Mouse (Mus musculus) liver, postnatal 0 days (tissue): Measurements from ENCODE around the gene Cyb5b. TPM values are rescaled to one million over a fixed set of nuclear protein-coding genes. Genes with fewer than 3 reads are reported as not detected.

Source experiments
- ATAC-seq: fragments of 200-750 bp; cut with Nextera tagmentation; 2 replicates; pipeline ENCODE4 v1.8.0; 2017; ENCODE audit warnings: mild to moderate bottlenecking, moderate library complexity
- DNase-seq: peaks from one replicate; pipeline ENCODE4 v3.0.0-alpha.2; 2016
- H3K27ac ChIP-seq: fragments of 300-500 bp; sonication (generic); 2 replicates; pipeline ENCODE4 v1.5.1; 2014; ENCODE audit warnings: antibody characterized with exemption, moderate library complexity, mild to moderate bottlenecking, low read depth
- H3K27me3 ChIP-seq: fragments of 300-500 bp; sonication (generic); 2 replicates; pipeline ENCODE4 v1.6.1; 2014; ENCODE audit warnings: low read length, control low read depth, mixed read lengths; ENCODE audit not compliant: insufficient read depth
- H3K36me3 ChIP-seq: fragments of 300-500 bp; sonication (generic); replicated peaks from 2 replicates; pipeline ENCODE4 v1.6.1; 2014; ENCODE audit warnings: mild to moderate bottlenecking, control low read depth, low read length, moderate library complexity, mixed read lengths; ENCODE audit not compliant: insufficient read depth
- H3K4me1 ChIP-seq: fragments of 300-500 bp; sonication (generic); 2 replicates; pipeline ENCODE4 v1.6.1; 2014; ENCODE audit warnings: antibody characterized with exemption, mild to moderate bottlenecking, control low read depth; ENCODE audit not compliant: insufficient read depth
- H3K4me2 ChIP-seq: fragments of 300-500 bp; sonication (generic); 2 replicates; pipeline ENCODE4 v1.6.1; 2014; ENCODE audit warnings: low read depth, mild to moderate bottlenecking, low read length, moderate library complexity, mixed read lengths
- H3K4me3 ChIP-seq: fragments of 300-500 bp; sonication (generic); 2 replicates; pipeline ENCODE4 v1.5.1; 2014; ENCODE audit warnings: low read depth, low read length
- H3K9ac ChIP-seq: fragments of 300-500 bp; sonication (generic); replicated peaks from 2 replicates; pipeline ENCODE4 v1.6.1; 2014; ENCODE audit warnings: mild to moderate bottlenecking, moderate library complexity
- H3K9me3 ChIP-seq: fragments of 300-500 bp; sonication (generic); 2 replicates; pipeline ENCODE4 v1.6.1; 2016; ENCODE audit warnings: mild to moderate bottlenecking, control low read depth, low read length, mixed read lengths
- CTCF ChIP-seq: sonication (generic); IDR thresholded peaks from 2 replicates; pipeline ENCODE4 v1.5.1; 2016; ENCODE audit warnings: antibody characterized with exemption, low read depth
- EP300 ChIP-seq: IDR thresholded peaks from 2 replicates; pipeline ENCODE4 v1.6.1; 2016; ENCODE audit warnings: antibody characterized with exemption, low read depth, mild to moderate bottlenecking
- WGBS: fragments of 180-500 bp; shearing (Covaris S2); extraction: QIAGEN DNeasy Blood & Tissue Kit; methylation state at CpG from one replicate; pipeline ENCODE4 v1.1.7; 2014; ENCODE audit not compliant: insufficient replicate concordance; 5-methylcytosine and 5-hydroxymethylcytosine counted together
- polyA plus RNA-seq: library from polyadenylated mRNA; unstranded; fragments of >200 nt; fragmentation: Nextera tagmentation; extraction: Ambion mirVana; gene quantifications from 2 replicates; pipeline ENCODE4 v1.2.1, GENCODE M21; 2015

Gene Cyb5b
- polyA plus RNA-seq, 1 experiment from 2014 or later, result 23.6 TPM

GRCm38 (mm10) chr8:107181122-107181521, 30.7 kb downstream of the Cyb5b start:
- TF ChIP-seq EP300 (no peak), CTCF (no peak)
- Histone ChIP-seq H3K27ac (no peak overlapping the region), H3K4me2 (no peak overlapping the region), H3K36me3 (peaks cover 70% of the 10 kb centered on the region), H3K4me1 (no peaks in the 10 kb centered on the region), H3K27me3 (no peaks in the 10 kb centered on the region), H3K9ac (no peak overlapping the region), H3K4me3 (no peak overlapping the region), H3K9me3 (peaks cover 7% of the 10 kb centered on the region; the same call in 1 of the 2 replicates)
- DNase-seq (no peak), ATAC-seq (no peak)
- 90% methylated on average over 6 of the region's 6 CpGs for WGBS

- no peak overlapping the region for H3K4me3 ChIP-seq
- WGBS, result 71% methylated on average over 3 of the region's 3 CpGs
- no peaks in the 10 kb centered on the region for H3K4me1 ChIP-seq
- no peak for TF ChIP-seq CTCF
- H3K9ac ChIP-seq, result no peak overlapping the region
- DNase-seq (no peak), ATAC-seq (no peak)
- peaks cover 36% of the 10 kb centered on the region for H3K36me3 ChIP-seq
- no peak overlapping the region for H3K4me2 ChIP-seq
- no peak overlapping the region for H3K27ac ChIP-seq
- no peaks in the 10 kb centered on the region for H3K27me3 ChIP-seq
- H3K9me3 ChIP-seq, result no peaks in the 10 kb centered on the region
Measured at GRCm38 (mm10) chr8:107184996-107185395, 34.6 kb downstream of the Cyb5b start.

- TF ChIP-seq CTCF (no peak), EP300 (no peak)
- DNase-seq, result no peak
- Histone ChIP-seq H3K4me2 (no peak overlapping the region), H3K4me1 (no peaks in the 10 kb centered on the region), H3K9me3 (no peaks in the 10 kb centered on the region), H3K4me3 (no peak overlapping the region), H3K9ac (no peak overlapping the region), H3K27me3 (no peaks in the 10 kb centered on the region), H3K36me3 (peaks cover 23% of the 10 kb centered on the region), H3K27ac (no peak overlapping the region)
- ATAC-seq, result no peak
- WGBS, result 79% methylated on average over 15 of the region's 15 CpGs
Measured at GRCm38 (mm10) chr8:107186659-107187390, 36.4 kb downstream of the Cyb5b start.

- Histone ChIP-seq H3K27ac (no peak overlapping the region), H3K27me3 (no peaks in the 10 kb centered on the region), H3K36me3 (peaks cover 18% of the 10 kb centered on the region), H3K4me1 (no peaks in the 10 kb centered on the region), H3K4me3 (no peak overlapping the region), H3K9ac (no peak overlapping the region), H3K4me2 (no peak overlapping the region), H3K9me3 (no peaks in the 10 kb centered on the region)
- DNase-seq, result no peak
- WGBS, result 82% methylated on average over 5 of the region's 5 CpGs
- no peak for TF ChIP-seq EP300
- TF ChIP-seq CTCF, result no peak
- no peak for ATAC-seq
Measured at GRCm38 (mm10) chr8:107187631-107188030, 37.2 kb downstream of the Cyb5b start.

- TF ChIP-seq CTCF (no peak), EP300 (no peak)
- no peak overlapping the region for H3K4me3 ChIP-seq
- H3K9ac ChIP-seq, result no peak overlapping the region
- no peaks in the 10 kb centered on the region for H3K9me3 ChIP-seq
- no peaks in the 10 kb centered on the region for H3K4me1 ChIP-seq
- WGBS, result 72% methylated on average over 8 of the region's 8 CpGs
- DNase-seq (no peak), ATAC-seq (no peak)
- no peaks in the 10 kb centered on the region for H3K36me3 ChIP-seq
- H3K27me3 ChIP-seq, result no peaks in the 10 kb centered on the region
- H3K27ac ChIP-seq, result no peak overlapping the region
- H3K4me2 ChIP-seq, result no peak overlapping the region
Measured at GRCm38 (mm10) chr8:107192631-107193030, 42.2 kb downstream of the Cyb5b start.

GRCm38 (mm10) chr8:107193331-107193730, 42.9 kb downstream of the Cyb5b start:
- H3K4me3 ChIP-seq, result no peak overlapping the region
- DNase-seq (no peak), ATAC-seq (no peak)
- H3K9ac ChIP-seq, result no peak overlapping the region
- WGBS, result 73% methylated on average over 6 of the region's 6 CpGs
- no peaks in the 10 kb centered on the region for H3K9me3 ChIP-seq
- H3K27ac ChIP-seq, result no peak overlapping the region
- no peaks in the 10 kb centered on the region for H3K4me1 ChIP-seq
- H3K27me3 ChIP-seq, result no peaks in the 10 kb centered on the region
- TF ChIP-seq CTCF (no peak), EP300 (no peak)
- no peaks in the 10 kb centered on the region for H3K36me3 ChIP-seq
- no peak overlapping the region for H3K4me2 ChIP-seq
